Mouse (Mus musculus) embryo, embryonic 11 days (tissue): ENCODE data around the gene Il12rb1.

Experiments
- DNase-seq: peaks from one replicate; pipeline ENCODE4 v3.0.0-alpha.2; 2015

The Il12rb1 gene

DNA sequence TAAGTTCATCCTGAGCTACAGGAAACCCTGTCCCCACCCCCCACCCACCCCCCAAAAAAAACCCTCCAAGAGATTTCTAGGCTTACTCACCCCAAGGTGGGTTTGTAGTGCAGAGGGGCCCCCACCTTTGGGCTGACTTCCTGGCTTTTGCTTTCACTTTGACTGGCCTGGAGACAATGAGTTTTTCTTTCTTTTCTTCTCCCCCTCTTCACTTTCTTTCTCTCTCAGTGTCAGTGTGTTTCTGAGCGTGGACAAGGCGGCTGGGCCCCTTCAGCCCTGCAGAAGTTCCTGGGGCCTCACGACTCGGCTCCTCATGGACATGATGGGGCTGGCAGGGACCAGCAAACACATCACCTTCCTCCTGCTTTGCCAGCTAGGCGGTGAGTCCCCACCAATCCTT lies at the start of gene Il12rb1:
TSS of gene Il12rb1 (plus strand) at position 211 of the 400 bp plus-strand sequence.
- no peak for DNase-seq

DNA sequence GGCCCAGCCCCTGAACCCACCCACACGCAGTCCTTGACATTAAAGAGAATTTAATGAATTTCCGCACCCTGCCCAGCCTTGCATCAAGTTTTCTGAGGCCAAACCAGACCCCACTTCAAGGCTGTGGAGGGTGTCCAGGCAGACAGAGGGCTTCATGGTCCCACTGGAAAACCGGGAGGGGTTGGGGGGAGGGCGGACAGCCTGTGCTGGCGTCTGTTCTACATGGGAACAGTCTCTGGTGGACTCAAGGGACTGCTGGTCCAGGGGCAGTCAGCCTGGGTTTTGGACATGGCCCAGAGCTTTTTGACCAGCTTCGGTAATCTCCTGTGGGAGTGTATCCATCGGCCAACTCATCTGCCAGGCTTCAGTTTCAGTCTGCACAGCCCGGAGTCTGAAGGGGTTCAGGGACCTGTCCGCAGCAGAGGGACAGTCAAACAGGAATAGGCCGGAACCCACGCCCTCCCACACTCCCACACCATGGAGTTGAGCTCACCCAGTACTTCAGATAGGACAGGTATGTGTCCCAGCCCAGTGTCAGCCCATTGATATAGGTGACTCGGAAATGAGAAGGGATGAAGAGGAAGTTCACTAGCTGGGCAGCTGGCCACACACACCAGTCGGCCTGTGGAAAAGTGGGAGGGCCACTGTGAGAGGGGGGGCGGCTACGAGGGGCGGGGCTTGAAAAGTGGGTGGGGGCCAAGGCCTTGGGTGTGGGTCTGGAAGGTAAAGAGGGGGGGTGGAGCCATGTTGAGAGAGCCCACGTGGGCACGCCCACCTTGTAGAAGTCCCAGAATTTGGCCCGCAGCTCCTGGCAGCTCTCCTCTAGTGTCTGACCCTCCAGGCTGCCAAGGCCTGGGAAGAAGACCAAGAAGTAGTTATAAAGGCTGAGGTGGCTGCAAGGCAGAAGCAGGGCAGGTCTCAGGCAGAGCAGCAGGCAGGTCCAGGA lies 49.4 kb upstream of the Il12rb1 start:
- no peak for DNase-seq

DNA sequence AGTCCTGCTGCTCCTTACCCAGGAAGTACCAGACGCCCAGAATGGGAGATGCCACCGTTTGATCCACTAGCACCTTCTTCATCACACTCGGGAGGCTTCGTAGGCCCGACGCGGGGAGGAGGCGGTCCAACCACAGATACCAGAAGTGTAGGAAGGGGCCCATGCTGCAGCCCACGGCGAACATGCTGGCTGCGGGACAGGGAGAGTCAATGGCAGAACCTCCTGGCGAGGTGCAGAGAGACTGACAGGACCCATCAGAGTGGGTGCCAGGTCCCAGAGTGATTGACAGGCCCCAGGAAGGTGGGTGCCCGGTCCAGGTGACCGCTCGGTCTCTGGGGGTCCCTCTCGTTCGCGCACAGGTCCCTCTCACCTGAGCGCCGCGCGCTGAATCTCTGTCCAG lies 47.9 kb upstream of the Il12rb1 start:
- DNase-seq: no peak

GRCm38 (mm10) chr8:70760775-70761406 lies 47.4 kb upstream of the Il12rb1 start, which contains the start of gene Mpv17l2:
Gene Mpv17l2 (minus strand): TSS chr8:70760946.
- peak; percentile 98 for DNase-seq

DNA sequence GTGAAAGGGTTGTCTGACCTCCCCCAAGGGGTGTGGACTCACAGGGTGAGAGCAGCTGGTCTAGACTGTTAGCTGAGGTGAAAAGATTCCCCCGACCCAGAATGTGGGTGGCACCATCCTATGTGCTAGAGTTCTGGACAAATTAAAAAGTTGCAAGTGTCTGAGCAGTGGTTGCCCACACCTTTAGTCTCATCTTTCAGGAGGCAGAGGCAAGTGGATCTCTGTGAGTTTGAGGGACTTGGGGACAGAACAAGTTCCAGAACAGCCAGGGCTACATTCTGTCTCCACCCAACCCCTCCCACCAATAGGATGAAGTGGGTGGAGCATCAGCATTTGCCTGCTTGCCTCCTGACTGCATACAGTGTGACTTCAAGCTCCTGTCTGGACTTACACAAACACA lies 46.1 kb upstream of the Il12rb1 start:
- no peak for DNase-seq

DNA sequence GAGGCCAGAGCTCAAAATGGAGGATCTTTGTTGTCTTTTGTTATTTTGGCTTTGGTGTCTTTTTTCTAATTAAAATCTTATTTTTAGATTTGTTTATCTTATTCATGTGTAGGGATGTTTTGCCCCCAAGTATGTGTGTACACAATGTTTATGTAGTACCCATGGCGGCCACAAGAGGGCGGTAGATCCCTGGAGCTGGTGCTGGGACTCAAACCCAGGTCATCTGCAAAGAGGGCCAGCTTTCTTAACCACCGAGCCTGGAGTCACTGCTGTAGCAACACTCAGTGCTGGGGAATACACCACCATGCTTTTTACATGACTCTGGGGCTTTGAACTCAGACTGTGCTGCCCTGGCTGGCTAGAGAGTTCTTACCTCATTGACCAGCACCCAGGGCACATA lies 44.9 kb upstream of the Il12rb1 start:
- peak; percentile 59 for DNase-seq

DNA sequence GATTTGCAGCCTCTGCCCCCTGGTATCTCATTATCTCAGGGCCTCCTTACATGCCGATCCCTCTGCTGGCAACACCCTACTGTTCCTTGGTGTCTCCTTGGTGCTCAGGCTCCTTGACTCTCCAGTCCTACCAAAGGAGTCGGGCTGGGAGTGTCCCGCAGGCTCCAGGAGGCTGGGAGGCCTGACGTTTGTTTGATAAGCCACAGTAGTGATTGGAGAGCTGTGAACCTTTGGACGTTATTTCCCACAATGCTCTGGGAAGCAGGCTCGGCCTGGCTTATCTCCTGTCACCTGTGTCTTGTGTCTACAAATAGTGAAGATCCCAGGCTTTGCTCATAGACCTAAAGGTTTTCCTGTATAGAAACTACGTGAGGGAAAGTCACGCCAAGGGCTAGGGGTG lies 44.2 kb upstream of the Il12rb1 start:
- no peak for DNase-seq

GRCm38 (mm10) chr8:70764676-70765075 lies 43.6 kb upstream of the Il12rb1 start:
- DNase-seq: no peak

DNA sequence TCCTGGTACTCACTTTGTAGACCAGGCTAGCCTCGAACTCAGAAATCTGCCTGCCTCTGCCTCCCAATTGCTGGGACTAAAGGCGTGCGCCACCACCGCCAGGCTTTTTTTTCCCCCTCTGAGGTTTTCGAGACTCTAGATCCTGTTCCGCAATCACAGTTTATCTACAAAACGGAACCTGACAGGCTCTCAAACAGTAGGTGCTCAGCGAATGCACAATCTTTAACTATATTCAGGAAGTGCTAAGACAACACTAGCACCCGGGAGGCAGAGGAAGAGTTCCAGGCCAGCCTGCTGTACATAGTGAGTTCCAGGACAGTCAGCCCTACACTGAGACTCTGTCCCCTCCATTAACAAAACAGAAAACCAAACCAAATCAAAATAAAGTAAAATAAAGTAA lies 42.9 kb upstream of the Il12rb1 start:
- no peak for DNase-seq

DNA sequence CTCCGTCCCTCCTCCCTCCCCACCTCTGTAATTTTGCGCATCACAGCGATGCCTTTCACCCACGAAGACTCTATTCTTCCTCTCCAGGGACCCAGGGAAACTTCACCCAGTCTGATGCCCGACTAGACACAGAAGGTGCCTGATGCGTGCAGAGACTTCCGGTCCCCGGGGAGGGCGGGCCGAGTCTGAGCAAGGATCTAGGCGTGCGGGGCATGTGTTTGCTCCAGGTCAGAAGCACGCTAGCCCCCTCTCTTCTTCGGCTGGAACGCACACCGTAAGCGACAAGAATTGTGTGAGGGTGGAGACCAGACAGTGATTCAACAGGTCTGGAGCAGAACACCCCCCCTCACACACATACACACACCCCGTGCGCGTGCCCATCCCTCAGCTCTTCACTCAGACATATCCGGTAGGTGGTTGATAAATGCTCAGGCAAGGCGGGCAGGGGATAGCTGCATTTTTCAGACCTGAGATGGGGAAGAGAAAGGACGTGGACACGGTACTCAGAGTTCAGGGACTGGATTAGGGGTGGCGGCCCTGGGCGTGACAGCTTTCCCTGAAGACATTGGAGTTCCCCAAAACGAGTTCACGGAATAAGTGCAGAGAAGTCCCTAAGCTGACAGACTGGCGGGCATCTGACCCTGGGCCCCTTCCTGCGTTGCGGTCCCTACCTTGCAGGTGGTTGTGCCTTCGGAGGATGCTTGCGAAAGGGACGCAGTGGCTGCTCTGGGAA lies 42.2 kb upstream of the Il12rb1 start:
- DNase-seq: peak; percentile 61

GRCm38 (mm10) chr8:70766571-70767440 lies 41.4 kb upstream of the Il12rb1 start:
- DNase-seq: peak; percentile 84

- DNase-seq: no peak
Observed at GRCm38 (mm10) chr8:70767503-70767902, 40.7 kb upstream of the Il12rb1 start.

GRCm38 (mm10) chr8:70768231-70768776 lies 39.9 kb upstream of the Il12rb1 start:
- DNase-seq: no peak

DNA sequence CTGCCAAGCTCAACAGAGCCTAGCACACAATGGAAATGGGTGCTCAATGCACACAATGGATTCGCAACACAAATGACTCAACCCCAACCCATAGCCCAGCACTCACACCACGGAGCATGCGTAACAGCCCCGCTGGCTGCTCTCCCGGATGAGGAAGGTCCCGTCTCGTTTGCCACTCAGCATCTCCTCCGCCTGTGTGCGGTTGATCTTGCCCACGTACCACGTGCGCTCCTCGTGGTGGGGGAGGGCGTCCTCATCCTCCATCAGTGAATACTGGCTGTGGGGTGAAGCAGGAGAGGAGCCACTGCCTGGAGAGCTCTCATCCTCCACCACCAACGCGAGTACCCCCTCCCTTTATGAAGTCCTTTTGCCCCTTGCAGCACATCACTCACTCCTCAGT lies 39.3 kb upstream of the Il12rb1 start:
- no peak for DNase-seq

GRCm38 (mm10) chr8:70769359-70769758 lies 38.9 kb upstream of the Il12rb1 start:
- peak; percentile 95 for DNase-seq

GRCm38 (mm10) chr8:70769858-70770257 lies 38.4 kb upstream of the Il12rb1 start:
- DNase-seq: no peak

DNA sequence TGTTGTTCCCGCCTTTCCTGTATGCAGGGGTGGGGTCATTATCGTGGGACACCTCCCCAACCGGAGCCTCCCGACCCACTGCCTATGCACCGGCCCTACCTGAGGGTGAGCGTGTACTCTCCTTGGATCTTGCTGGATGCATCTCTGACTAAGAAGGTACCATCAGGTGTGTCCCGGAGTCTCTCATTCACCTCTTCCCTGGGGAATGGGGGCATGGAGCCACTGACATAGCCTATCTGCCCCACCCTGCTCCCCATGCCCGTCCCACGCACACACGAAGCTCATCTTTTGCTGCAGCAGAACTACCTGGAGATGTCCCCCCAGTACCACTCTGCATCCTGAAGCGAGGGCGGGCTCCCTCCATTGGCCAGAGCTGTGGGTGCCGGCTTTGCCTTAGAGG lies 37.5 kb upstream of the Il12rb1 start:
- DNase-seq: no peak

- no peak for DNase-seq
Observed at GRCm38 (mm10) chr8:70771217-70771616, 37.0 kb upstream of the Il12rb1 start.

DNA sequence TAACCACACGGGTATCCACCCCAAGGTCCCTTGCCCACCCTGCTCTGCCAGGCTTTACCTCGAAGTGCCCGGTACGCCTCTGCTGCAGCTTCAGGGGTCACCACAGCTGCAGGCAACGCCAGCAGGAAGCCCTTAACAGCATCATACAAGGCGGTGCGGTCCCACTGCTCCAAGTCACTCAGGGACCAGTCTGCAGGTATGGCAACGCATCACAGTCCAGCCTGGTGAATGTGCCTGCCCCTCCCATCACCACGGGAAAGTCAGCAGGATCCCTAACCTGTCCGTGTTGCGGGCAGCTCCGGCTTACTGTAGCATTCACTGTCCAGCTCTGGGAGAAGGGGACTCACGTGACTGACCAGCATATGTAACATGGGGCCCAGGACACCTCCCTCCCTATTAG lies 36.2 kb upstream of the Il12rb1 start:
- no peak for DNase-seq

DNA sequence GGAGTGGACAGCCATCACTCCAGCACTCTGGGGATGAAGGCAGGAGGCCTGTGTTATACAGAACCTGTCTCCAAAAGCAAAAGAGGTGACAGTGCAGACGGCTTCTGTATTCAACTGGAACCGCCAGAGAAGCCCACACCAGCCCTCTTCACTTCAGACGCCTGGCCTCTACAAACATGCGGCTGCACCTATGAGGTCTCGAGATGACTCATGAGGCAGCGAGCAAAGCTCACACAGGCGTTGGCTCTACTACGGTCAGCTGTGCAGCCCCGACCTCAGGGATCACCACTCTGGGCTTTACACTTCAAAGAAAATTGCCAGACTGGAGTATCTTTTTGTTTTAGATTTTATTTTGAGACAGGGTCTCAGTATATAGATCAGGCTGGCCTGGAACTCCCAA lies 35.4 kb upstream of the Il12rb1 start:
- no peak for DNase-seq

DNA sequence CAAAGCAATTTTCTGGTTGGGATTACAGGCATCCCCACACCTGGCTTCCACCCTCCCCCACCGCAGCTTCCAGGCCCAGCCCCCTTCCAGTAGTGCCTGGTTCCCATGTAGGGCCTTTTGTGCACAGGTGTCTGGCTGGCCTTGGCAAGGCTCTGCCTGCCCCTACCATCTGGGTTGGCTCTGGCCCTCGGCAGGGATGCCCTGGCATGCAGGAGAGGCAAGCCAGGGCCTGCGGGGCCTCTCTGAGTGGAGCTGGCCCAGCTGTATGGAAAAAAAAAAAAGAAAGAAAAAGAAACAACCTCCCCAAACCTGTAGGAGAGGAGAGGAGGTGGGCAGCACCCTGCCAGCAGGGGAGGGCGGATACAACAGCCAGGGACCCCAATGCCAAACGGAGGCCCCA lies 34.8 kb upstream of the Il12rb1 start:
- DNase-seq: no peak

GRCm38 (mm10) chr8:70773833-70774232 lies 34.4 kb upstream of the Il12rb1 start:
- no peak for DNase-seq
